12 mouse cellular contexts compared by ENCODE assay signal in the genomic region with DNA sequence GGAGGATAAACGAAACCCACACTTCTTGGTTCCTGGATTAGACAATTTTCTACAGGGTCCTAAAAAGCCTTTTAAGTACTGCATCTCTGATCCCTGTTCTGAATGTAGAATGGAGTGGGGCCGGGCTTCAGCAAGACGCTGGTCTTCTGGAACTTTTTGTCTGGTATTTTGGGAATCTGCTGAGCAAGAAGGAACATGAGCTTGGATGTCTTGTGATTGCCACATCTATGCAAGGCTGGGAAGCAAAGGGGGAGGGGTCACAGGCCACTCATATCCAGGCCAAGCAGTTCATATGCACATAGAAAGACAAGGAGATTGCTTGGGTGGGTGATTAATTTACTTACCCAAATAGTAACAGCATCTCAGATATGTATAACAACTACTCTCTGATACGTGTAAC.
"Had no signal": no experiment of that assay in that cellular context is flagged by ENCODE, and none has a peak within 500 bp of the region (broad histone marks: within the 10 kb centered on the region; RNA-seq: fewer than 3 reads in every experiment).

No protein-coding gene starts in this region.

- H3K27ac ChIP-seq: hindbrain, postnatal 0 days; limb, embryonic 12.5 days; liver, embryonic 13.5 days; midbrain, embryonic 12.5 days had no signal

- H3K27me3 ChIP-seq: limb, embryonic 12.5 days; liver, embryonic 13.5 days; midbrain, embryonic 12.5 days had no signal

- DNase-seq: kidney, adult 18-20 months; kidney, postnatal 10 days; layer of hippocampus, adult 9-11 months; layer of hippocampus, postnatal 36 days; liver; liver, embryonic 13.5 days; liver, postnatal 0 days; right cerebral cortex, postnatal 14 days; thymus, postnatal 36 days had no signal

- H3K4me1 ChIP-seq: liver, embryonic 13.5 days; midbrain, embryonic 12.5 days had no signal

- H3K4me3 ChIP-seq: limb, embryonic 12.5 days; liver, embryonic 13.5 days; midbrain, embryonic 12.5 days had no signal

- H3K36me3 ChIP-seq: limb, embryonic 12.5 days; liver, embryonic 13.5 days; midbrain, embryonic 12.5 days had no signal

- H3K4me2 ChIP-seq: limb, embryonic 12.5 days; liver, embryonic 13.5 days; midbrain, embryonic 12.5 days had no signal

- H3K9me3 ChIP-seq: limb, embryonic 12.5 days; liver, embryonic 13.5 days; midbrain, embryonic 12.5 days had no signal

- H3K9ac ChIP-seq: limb, embryonic 12.5 days; liver, embryonic 13.5 days; liver, postnatal 0 days; midbrain, embryonic 12.5 days had no signal

- ATAC-seq: hindbrain, postnatal 0 days; liver, postnatal 0 days had no signal
